Mouse (Mus musculus) gastrocnemius, adult 2 months (tissue): ENCODE measurements at regions not wholly inside any gene's neighbourhood (a gene's known extent, or its start where the extent isn't known, plus 50 kb on each side); places are given as distances from the start of the nearest gene placed in this dataset.
"Not testable (repeated sequence)": the region's sequence is repeated elsewhere in the genome, so short reads cannot be mapped to it uniquely, and the experiment has no call there.

Experiments used
- DNase-seq: peaks from one replicate; pipeline ENCODE4 v3.0.0; 2022
- H3K27ac ChIP-seq: fragments of 200-600 bp; 2 replicates; pipeline ENCODE4 v1.8.1; 2022; ENCODE audit warnings: mild to moderate bottlenecking
- H3K4me3 ChIP-seq: fragments of 200-600 bp; 2 replicates; pipeline ENCODE4 v1.8.1; 2022; ENCODE audit warnings: mild to moderate bottlenecking, moderate library complexity
- CTCF ChIP-seq: fragments of 200-600 bp; IDR thresholded peaks from 2 replicates; pipeline ENCODE4 v1.8.1; 2022; ENCODE audit warnings: antibody characterized with exemption, mild to moderate bottlenecking, moderate library complexity
- intact Hi-C: fragments of 180-260 bp; cut with DNase I; formaldehyde crosslinking; loops from one replicate; pipeline ENCODE4 v1.15.1; 2025

- peak; percentile 38 for DNase-seq
- H3K27ac ChIP-seq, intact Hi-C loops: not testable (repeated sequence)
- peak; percentile 42 for TF ChIP-seq CTCF
- H3K4me3 ChIP-seq = peak overlapping the region; percentile 60
Measured at GRCm38 (mm10) chr4:145774241-145774761, 94.3 kb upstream of the Zfp986 start.

DNA sequence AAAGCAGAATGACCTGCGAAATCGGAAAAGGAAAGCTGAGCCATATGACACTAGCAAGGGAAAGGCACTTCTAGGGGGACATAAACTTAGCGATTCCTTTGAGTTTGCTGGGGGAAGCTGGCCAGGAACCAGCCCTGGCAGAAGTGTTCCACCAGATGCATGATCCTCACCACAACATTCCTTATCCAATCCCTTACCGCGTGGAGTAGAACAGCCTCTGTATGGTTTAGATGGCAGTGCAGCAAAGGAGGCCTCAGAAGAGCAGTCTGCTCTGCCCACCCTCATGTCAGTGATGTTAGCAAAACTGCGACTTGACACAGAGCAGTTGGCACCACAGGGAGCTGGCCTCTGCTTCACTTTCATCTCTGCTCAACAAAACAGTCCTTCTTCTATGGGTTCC lies 93.7 kb upstream of the Zfp986 start:
- H3K27ac ChIP-seq, DNase-seq, intact Hi-C loops: not testable (repeated sequence)
- peak overlapping the region; percentile 60 for H3K4me3 ChIP-seq

DNA sequence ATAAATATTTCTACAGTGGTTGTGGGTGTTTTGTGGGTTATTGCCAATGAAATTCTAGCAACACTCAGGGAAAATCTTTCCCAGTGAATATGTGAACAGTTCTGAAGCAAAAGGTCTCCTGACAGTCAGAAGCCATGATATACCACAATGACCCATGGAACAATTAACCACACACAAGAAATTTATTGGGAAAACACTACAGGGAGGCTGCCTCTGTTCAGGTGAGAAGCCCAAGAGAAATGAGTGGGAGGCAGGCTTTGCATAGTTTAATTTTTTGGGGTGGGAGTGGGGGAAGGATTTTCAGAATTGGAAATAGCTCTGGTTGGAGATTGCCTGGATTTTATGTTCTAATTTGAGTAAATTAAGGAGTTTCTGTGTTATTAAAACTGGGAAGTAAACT lies 92.1 kb upstream of the Zfp986 start:
- H3K27ac ChIP-seq, H3K4me3 ChIP-seq, DNase-seq, intact Hi-C loops: not testable (repeated sequence)

DNA sequence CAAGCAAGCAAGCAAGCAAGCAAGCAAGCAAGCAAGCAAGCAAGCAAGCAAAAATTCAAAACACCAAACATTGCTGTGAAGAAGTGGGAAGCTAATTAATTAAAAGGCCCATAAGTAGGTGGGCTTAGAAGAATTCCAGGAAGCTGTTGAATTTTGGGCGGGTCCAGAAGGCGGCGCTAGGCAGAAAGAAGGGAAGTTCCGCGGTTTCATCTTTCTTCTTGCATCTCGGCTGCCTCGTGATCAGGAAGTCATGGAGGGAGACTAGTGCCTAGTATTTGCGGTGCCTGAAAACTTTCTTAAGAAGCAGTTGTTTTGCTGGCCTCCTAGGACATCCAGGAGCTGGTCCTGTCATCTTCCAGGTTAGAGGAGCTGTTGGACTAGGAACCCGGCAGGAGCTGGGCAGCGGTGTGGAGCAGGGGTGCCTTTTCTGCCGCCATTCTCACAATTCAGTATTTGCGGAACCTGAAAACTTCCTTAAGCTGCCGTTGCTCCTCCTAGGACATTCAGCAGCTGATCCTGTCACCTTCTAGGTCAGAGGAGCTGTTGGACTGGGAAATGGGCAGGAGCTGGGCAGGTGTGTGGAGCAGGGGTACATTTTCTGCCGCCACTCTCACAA lies 87.2 kb upstream of the Zfp986 start:
- H3K4me3 ChIP-seq, DNase-seq, intact Hi-C loops, H3K27ac ChIP-seq: not testable (repeated sequence)

- intact Hi-C loops, H3K4me3 ChIP-seq, DNase-seq, H3K27ac ChIP-seq: not testable (repeated sequence)
Measured at GRCm38 (mm10) chr4:145814674-145815073, 53.9 kb upstream of the Zfp986 start.
